Mouse (Mus musculus) forebrain, embryonic 15.5 days (tissue): Measurements from ENCODE around the gene Depdc5. TPM values are rescaled to one million over a fixed set of nuclear protein-coding genes. Genes with fewer than 3 reads are reported as not detected.
"Not testable (repeated sequence)": the region's sequence is repeated elsewhere in the genome, so short reads cannot be mapped to it uniquely, and the experiment has no call there.

Experiments
- ATAC-seq: fragments of 200-750 bp; cut with Nextera tagmentation; replicated peaks from 2 replicates; pipeline ENCODE4 v1.8.0; 2017; ENCODE audit warnings: mild to moderate bottlenecking, moderate TSS enrichment, moderate library complexity
- H3K27ac ChIP-seq: fragments of 300-500 bp; sonication (generic); replicated peaks from 2 replicates; pipeline ENCODE4 v1.5.1; 2015; ENCODE audit warnings: mild to moderate bottlenecking, inconsistent platforms
- H3K27me3 ChIP-seq: fragments of 300-500 bp; sonication (generic); 2 replicates; pipeline ENCODE4 v1.6.1; 2015; ENCODE audit warnings: inconsistent platforms
- H3K36me3 ChIP-seq: fragments of 300-500 bp; sonication (generic); 2 replicates; pipeline ENCODE4 v1.6.1; 2015; ENCODE audit warnings: mild to moderate bottlenecking, inconsistent platforms
- H3K4me1 ChIP-seq: fragments of 300-500 bp; sonication (generic); 2 replicates; pipeline ENCODE4 v1.6.1; 2015; ENCODE audit warnings: inconsistent platforms
- H3K4me2 ChIP-seq: fragments of 300-500 bp; sonication (generic); replicated peaks from 2 replicates; pipeline ENCODE4 v1.6.1; 2015; ENCODE audit warnings: mild to moderate bottlenecking, inconsistent platforms
- H3K4me3 ChIP-seq: fragments of 300-500 bp; sonication (generic); 2 replicates; pipeline ENCODE4 v1.5.1; 2015; ENCODE audit warnings: mild to moderate bottlenecking, inconsistent platforms
- H3K9ac ChIP-seq: fragments of 300-500 bp; sonication (generic); replicated peaks from 2 replicates; pipeline ENCODE4 v1.6.1; 2015; ENCODE audit warnings: mild to moderate bottlenecking, inconsistent platforms
- H3K9me3 ChIP-seq: fragments of 300-500 bp; sonication (generic); 2 replicates; pipeline ENCODE4 v1.6.1; 2016; ENCODE audit warnings: inconsistent platforms
- WGBS: fragments of 180-500 bp; shearing (Covaris S2); methylation state at CpG from one replicate; pipeline ENCODE4 v1.1.7; 2015; ENCODE audit warnings: mixed read lengths; 5-methylcytosine and 5-hydroxymethylcytosine counted together
- polyA plus RNA-seq: library from polyadenylated mRNA; unstranded; fragments of >200 nt; fragmentation: Nextera tagmentation; extraction: Ambion mirVana; gene quantifications from 2 replicates; pipeline ENCODE4 v1.2.1, GENCODE M21; 2015

The Depdc5 gene
- polyA plus RNA-seq, 1 experiment from 2014 or later: 35.6 TPM

DNA sequence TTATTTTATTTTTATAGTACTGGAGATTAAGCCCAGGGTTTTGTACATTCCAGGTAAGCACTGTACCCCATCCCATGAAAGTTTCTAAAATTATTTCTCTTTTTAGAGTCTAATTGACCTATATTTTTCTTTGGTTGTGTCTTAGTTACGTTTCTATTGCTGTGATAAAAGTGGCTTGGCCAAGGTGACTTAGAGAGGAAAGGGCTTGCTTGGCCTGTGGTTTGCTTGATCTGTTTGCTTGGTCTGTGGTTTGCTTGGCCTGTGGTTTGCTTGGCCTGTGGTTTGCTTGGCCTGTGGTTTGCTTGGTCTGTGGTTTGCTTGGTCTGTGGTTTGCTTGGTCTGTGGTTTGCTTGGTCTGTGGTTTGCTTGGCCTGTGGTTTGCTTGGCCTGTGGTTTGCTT lies 177.2 kb downstream of the Depdc5 start:
- H3K27ac ChIP-seq, H3K4me2 ChIP-seq, H3K4me1 ChIP-seq, H3K36me3 ChIP-seq, H3K9me3 ChIP-seq, H3K4me3 ChIP-seq, H3K27me3 ChIP-seq, ATAC-seq, H3K9ac ChIP-seq: not testable (repeated sequence)
- WGBS: 79% methylated on average over 1 of the region's 1 CpGs

GRCm38 (mm10) chr5:33043397-33043796 lies 179.9 kb downstream of the Depdc5 start:
- WGBS: 76% methylated on average over 10 of the region's 10 CpGs
- Histone ChIP-seq H3K9me3 (no peaks in the 10 kb centered on the region), H3K4me2 (no peak overlapping the region), H3K36me3 (no peaks in the 10 kb centered on the region), H3K9ac (no peak overlapping the region), H3K4me1 (peaks cover 4% of the 10 kb centered on the region), H3K27me3 (no peaks in the 10 kb centered on the region), H3K4me3 (no peak overlapping the region), H3K27ac (no peak overlapping the region)
- no peak for ATAC-seq

Other genes with a start within 250 kb of the Depdc5 start
- gene Pisd, start 78.1 kb upstream of the Depdc5 start, polyA plus RNA-seq: 95.0 and 98.8 TPM in 2 replicates
- not detected in 2 replicates for gene Gm20671, start 36.6 kb upstream of the Depdc5 start, polyA plus RNA-seq
- gene Prr14l, start 9.4 kb upstream of the Depdc5 start, polyA plus RNA-seq: 15.4 and 17.5 TPM in 2 replicates
- 569 and 595 TPM in 2 replicates for gene Ywhah, start 155.1 kb downstream of the Depdc5 start, polyA plus RNA-seq
- gene Slc5a1, start 240.5 kb downstream of the Depdc5 start, polyA plus RNA-seq: not detected in 2 replicates